Mouse (Mus musculus): ENCODE measurements around the gene Atp6v0d1. TPM values are rescaled to one million over a fixed set of nuclear protein-coding genes. Genes with fewer than 3 reads are reported as not detected.

Gene Atp6v0d1
- total RNA-seq, 1 experiment: 85.5 TPM

DNA sequence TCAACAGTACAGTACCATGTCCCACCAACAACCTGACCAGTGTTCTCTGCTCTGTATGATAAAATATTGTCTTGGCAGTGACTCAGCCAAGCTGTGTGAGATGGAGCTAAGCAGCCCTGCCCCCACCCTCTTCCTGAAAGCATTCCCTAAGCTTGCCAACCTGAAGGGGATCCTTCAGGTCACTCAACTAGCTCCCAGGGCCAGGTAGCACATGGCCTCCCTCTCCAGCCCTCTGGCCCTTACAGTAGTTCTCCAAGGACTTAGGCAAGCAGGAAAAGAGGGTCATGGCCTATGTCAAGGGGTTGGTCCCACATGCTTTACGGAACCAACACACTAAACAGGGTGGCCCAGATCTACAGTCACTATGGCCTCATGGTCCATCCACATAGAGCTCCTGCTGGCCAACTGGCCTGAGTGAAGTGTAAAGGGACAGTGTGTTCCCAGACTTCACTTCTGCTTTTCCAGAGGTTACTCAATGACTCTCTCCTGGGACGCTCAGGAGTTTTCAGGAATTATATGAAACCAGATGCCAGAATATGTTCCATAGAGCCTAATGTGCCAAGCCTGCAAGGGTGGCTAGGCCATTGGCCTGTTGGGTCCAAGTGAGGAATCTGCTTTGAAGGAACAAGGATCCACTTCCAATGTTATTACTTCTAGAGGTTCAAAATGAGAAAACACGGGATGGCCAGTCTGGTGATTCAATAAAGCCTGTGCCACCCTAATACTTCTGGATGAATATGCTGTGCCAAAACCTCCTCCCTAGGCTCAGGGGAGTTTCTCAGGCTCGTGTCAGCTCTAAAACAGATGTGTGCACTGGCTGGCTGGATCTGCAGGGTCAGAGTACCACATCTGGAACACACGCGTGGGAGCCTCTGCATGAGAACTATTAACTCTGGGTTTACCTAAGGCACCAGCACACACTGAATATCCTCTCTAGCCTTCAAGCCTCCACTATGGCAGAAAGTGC lies 19.2 kb downstream of the Atp6v0d1 start:
- Histone ChIP-seq H3K36me3 (ENCODE audit: control insufficient read depth, insufficient read depth, low read length, poor library complexity, severe bottlenecking) (peaks cover 3% of the 10 kb centered on the region; the same call in 1 of the 2 replicates), H3K4me3 (ENCODE audit: insufficient read depth in 1 of 2, low read depth in 1 of 2, low read length in 2 of 2, poor library complexity in 1 of 2, severe bottlenecking in 1 of 2) (no peak overlapping the region), H3K27ac (ENCODE audit: insufficient read depth, low read depth, low read length, poor library complexity, severe bottlenecking) (no peak overlapping the region), H3K4me1 (ENCODE audit: control insufficient read depth in 2 of 2, insufficient read depth in 2 of 2, low read length in 2 of 2, poor library complexity in 1 of 2) (no peaks in the 10 kb centered on the region), H3K9ac (ENCODE audit: insufficient read depth, low read depth, low read length, poor library complexity, severe bottlenecking) (no peak overlapping the region), H3K9me3 (ENCODE audit: control insufficient read depth, insufficient read depth, low read depth, low read length) (no peaks in the 10 kb centered on the region)
- DNase-seq (ENCODE audit: low read depth, low spot score): no peak
- TF ChIP-seq HCFC1 (IDR thresholded peaks at IDR 0.05; ENCODE audit: borderline replicate concordance, insufficient read depth, low read length): no peak
- no peak for TF ChIP-seq ZNF384 (IDR thresholded peaks at IDR 0.05; ENCODE audit: low read depth, low read length)
- no peak for TF ChIP-seq ZC3H11A (IDR thresholded peaks at IDR 0.05; ENCODE audit: borderline replicate concordance, low read depth, low read length)
- TF ChIP-seq MAFK (IDR thresholded peaks at IDR 0.05; ENCODE audit: insufficient read depth, low read depth, low read length): no peak
- TF ChIP-seq CHD2 (IDR thresholded peaks at IDR 0.05; ENCODE audit: low read depth, low read length): no peak
- in situ Hi-C loops (cut with MboI; ENCODE audit: low sequenced_read_pairs in 2 of 2, unreplicated experiment in 2 of 2): no loop called here

GRCm38 (mm10) chr8:105545249-105545648 lies 20.6 kb downstream of the Atp6v0d1 start:
- Histone ChIP-seq H3K4me3 (ENCODE audit: insufficient read depth in 1 of 2, low read depth in 1 of 2, low read length in 2 of 2, poor library complexity in 1 of 2, severe bottlenecking in 1 of 2) (no peak overlapping the region), H3K9ac (ENCODE audit: insufficient read depth, low read depth, low read length, poor library complexity, severe bottlenecking) (no peak overlapping the region), H3K36me3 (ENCODE audit: control insufficient read depth, insufficient read depth, low read length, poor library complexity, severe bottlenecking) (peaks cover 3% of the 10 kb centered on the region; the same call in 1 of the 2 replicates), H3K27ac (ENCODE audit: insufficient read depth, low read depth, low read length, poor library complexity, severe bottlenecking) (no peak overlapping the region), H3K4me1 (ENCODE audit: control insufficient read depth in 2 of 2, insufficient read depth in 2 of 2, low read length in 2 of 2, poor library complexity in 1 of 2) (no peaks in the 10 kb centered on the region), H3K9me3 (ENCODE audit: control insufficient read depth, insufficient read depth, low read depth, low read length) (no peaks in the 10 kb centered on the region)
- no peak for TF ChIP-seq MAFK (IDR thresholded peaks at IDR 0.05; ENCODE audit: insufficient read depth, low read depth, low read length)
- TF ChIP-seq CHD2 (IDR thresholded peaks at IDR 0.05; ENCODE audit: low read depth, low read length): no peak
- TF ChIP-seq ZC3H11A (IDR thresholded peaks at IDR 0.05; ENCODE audit: borderline replicate concordance, low read depth, low read length): no peak
- no peak for TF ChIP-seq ZNF384 (IDR thresholded peaks at IDR 0.05; ENCODE audit: low read depth, low read length)
- no peak for TF ChIP-seq HCFC1 (IDR thresholded peaks at IDR 0.05; ENCODE audit: borderline replicate concordance, insufficient read depth, low read length)
- no peak for DNase-seq (ENCODE audit: low read depth, low spot score)
- in situ Hi-C loops (cut with MboI; ENCODE audit: low sequenced_read_pairs in 2 of 2, unreplicated experiment in 2 of 2): no loop called here

DNA sequence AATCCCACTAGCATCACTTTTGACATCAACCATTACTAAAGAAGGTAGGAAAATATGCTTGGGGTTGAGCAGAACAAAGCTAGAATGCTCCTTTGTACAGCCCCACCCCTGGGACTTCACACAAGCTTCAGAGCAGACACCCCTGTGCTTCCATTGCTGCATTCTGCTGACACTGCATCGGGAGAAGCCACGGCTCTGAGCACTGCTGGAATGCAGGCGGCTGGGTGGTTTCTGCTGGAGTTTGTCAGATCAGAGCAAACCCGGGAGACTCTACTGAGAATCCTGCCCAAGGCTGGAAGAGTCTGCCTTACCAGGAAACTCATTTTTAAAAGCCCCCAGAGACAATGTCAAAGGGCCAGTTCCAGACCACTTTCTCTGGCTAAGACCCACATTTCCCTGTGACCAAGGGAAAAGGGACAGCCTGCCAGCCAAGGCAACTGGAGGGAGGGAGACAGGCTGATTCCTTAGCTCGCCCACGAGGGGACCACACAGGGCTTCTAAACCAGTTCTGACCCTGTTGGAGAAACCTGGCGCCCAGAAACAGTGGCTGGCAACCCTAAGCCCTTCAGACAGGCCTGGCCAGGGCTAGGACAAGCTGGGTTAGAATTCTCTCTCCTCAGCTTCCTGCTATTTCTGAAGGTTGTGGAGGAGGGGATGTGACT lies 21.2 kb downstream of the Atp6v0d1 start:
- Histone ChIP-seq H3K9ac (ENCODE audit: insufficient read depth, low read depth, low read length, poor library complexity, severe bottlenecking) (no peak overlapping the region), H3K36me3 (ENCODE audit: control insufficient read depth, insufficient read depth, low read length, poor library complexity, severe bottlenecking) (no peaks in the 10 kb centered on the region; the same call in 1 of the 2 replicates), H3K4me1 (ENCODE audit: control insufficient read depth in 2 of 2, insufficient read depth in 2 of 2, low read length in 2 of 2, poor library complexity in 1 of 2) (no peaks in the 10 kb centered on the region), H3K27ac (ENCODE audit: insufficient read depth, low read depth, low read length, poor library complexity, severe bottlenecking) (no peak overlapping the region), H3K9me3 (ENCODE audit: control insufficient read depth, insufficient read depth, low read depth, low read length) (no peaks in the 10 kb centered on the region), H3K4me3 (ENCODE audit: insufficient read depth in 1 of 2, low read depth in 1 of 2, low read length in 2 of 2, poor library complexity in 1 of 2, severe bottlenecking in 1 of 2) (no peak overlapping the region)
- in situ Hi-C loops (cut with MboI; ENCODE audit: low sequenced_read_pairs in 2 of 2, unreplicated experiment in 2 of 2): no loop called here
- no peak for DNase-seq (ENCODE audit: low read depth, low spot score)
- TF ChIP-seq MAFK (IDR thresholded peaks at IDR 0.05; ENCODE audit: insufficient read depth, low read depth, low read length): 0 out of 2 replicates have a peak, but pooled peaks have one; percentile 52
- no peak for TF ChIP-seq ZC3H11A (IDR thresholded peaks at IDR 0.05; ENCODE audit: borderline replicate concordance, low read depth, low read length)

DNA sequence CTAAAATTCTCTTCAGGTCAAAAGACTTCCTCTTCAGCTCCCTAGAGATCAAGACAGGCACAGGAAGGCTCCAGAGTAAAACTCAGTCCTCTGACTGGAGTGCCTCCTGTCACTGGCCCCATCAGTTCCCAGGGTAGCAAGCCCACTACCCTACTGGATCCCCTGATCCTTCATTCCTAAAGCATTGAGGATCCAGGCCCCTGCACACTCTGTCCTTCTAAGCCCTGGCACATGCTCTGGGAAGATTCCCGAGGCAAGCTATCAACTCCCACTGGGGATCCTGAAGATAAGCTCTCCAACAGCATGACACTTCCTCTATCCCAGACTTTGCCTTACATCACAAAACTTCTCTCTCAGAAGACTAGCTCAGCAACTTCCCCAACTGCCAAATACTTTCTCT lies 22.1 kb downstream of the Atp6v0d1 start:
- in situ Hi-C loops (cut with MboI; ENCODE audit: low sequenced_read_pairs in 2 of 2, unreplicated experiment in 2 of 2): no loop called here
- no peak overlapping the region for H3K4me3 ChIP-seq (ENCODE audit: insufficient read depth in 1 of 2, low read depth in 1 of 2, low read length in 2 of 2, poor library complexity in 1 of 2, severe bottlenecking in 1 of 2)
- DNase-seq (ENCODE audit: low read depth, low spot score): no peak
- H3K9ac ChIP-seq (ENCODE audit: insufficient read depth, low read depth, low read length, poor library complexity, severe bottlenecking): no peak overlapping the region
- peaks cover 4% of the 10 kb centered on the region; the same call in 1 of the 2 replicates for H3K36me3 ChIP-seq (ENCODE audit: control insufficient read depth, insufficient read depth, low read length, poor library complexity, severe bottlenecking)
- H3K27ac ChIP-seq (ENCODE audit: insufficient read depth, low read depth, low read length, poor library complexity, severe bottlenecking): no peak overlapping the region
- H3K4me1 ChIP-seq (ENCODE audit: control insufficient read depth in 2 of 2, insufficient read depth in 2 of 2, low read length in 2 of 2, poor library complexity in 1 of 2): no peaks in the 10 kb centered on the region
- no peaks in the 10 kb centered on the region for H3K9me3 ChIP-seq (ENCODE audit: control insufficient read depth, insufficient read depth, low read depth, low read length)
- TF ChIP-seq MAFK (IDR thresholded peaks at IDR 0.05; ENCODE audit: insufficient read depth, low read depth, low read length) (no peak), ZC3H11A (IDR thresholded peaks at IDR 0.05; ENCODE audit: borderline replicate concordance, low read depth, low read length) (no peak), ZNF384 (IDR thresholded peaks at IDR 0.05; ENCODE audit: low read depth, low read length) (no peak), CHD2 (IDR thresholded peaks at IDR 0.05; ENCODE audit: low read depth, low read length) (no peak), HCFC1 (IDR thresholded peaks at IDR 0.05; ENCODE audit: borderline replicate concordance, insufficient read depth, low read length) (no peak)

All from ES-E14 (cell line).